Mouse (Mus musculus) gastrocnemius, adult 18-20 months (tissue): ENCODE results near the gene 1700056E22Rik. TPM values are rescaled to one million over a fixed set of nuclear protein-coding genes. Genes with fewer than 3 reads are reported as not detected.

Experiments
- DNase-seq: peaks from one replicate; pipeline ENCODE4 v3.0.0; 2021; ENCODE audit warnings: low spot score
- long read RNA-seq, 2 experiments: library from polyadenylated mRNA; stranded (forward); transcript quantifications; one replicate each; pipeline ENCODE4 v2.0.0; 2021
- total RNA-seq, 2 experiments: library from RNA; stranded (reverse); gene quantifications; 2 replicates each; pipeline ENCODE4 v1.2.3; 2021

Gene 1700056E22Rik
- under 1 TPM; 0.43 to 0.73 TPM for total RNA-seq
- long read RNA-seq, experiment 1, partial matches to known transcripts: 0 of 1 reads
- long read RNA-seq, experiment 1, other reads (novel, unspliced or antisense): 1 of 1 reads
- long read RNA-seq, experiment 2: 0 reads

GRCm38 (mm10) chr1:184034011-184034557 is at the start of gene 1700056E22Rik:
1700056E22Rik (minus strand) TSS chr1:184034301.
- peak; percentile 98 for DNase-seq

- no peak for DNase-seq
Observed at GRCm38 (mm10) chr1:184083166-184083565, 49.1 kb upstream of the 1700056E22Rik start.

- peak; percentile 46 for DNase-seq
Observed at GRCm38 (mm10) chr1:184082661-184083060, 48.6 kb upstream of the 1700056E22Rik start.

GRCm38 (mm10) chr1:184079304-184079703 is 45.2 kb upstream of the 1700056E22Rik start:
- no peak for DNase-seq

- DNase-seq: no peak
Observed at GRCm38 (mm10) chr1:184076756-184077155, 42.7 kb upstream of the 1700056E22Rik start.

GRCm38 (mm10) chr1:184076065-184076464 is 42.0 kb upstream of the 1700056E22Rik start:
- no peak for DNase-seq

GRCm38 (mm10) chr1:184068971-184069370 is 34.9 kb upstream of the 1700056E22Rik start:
- DNase-seq: no peak

GRCm38 (mm10) chr1:184067704-184068558 is 33.8 kb upstream of the 1700056E22Rik start:
- DNase-seq: no peak

- DNase-seq: no peak
Observed at GRCm38 (mm10) chr1:184066460-184067287, 32.6 kb upstream of the 1700056E22Rik start.

GRCm38 (mm10) chr1:184065589-184066361 is 31.7 kb upstream of the 1700056E22Rik start:
- no peak for DNase-seq

- DNase-seq: peak; percentile 63
Observed at GRCm38 (mm10) chr1:184064306-184064705, 30.2 kb upstream of the 1700056E22Rik start.

GRCm38 (mm10) chr1:184061901-184062300 is 27.8 kb upstream of the 1700056E22Rik start:
- no peak for DNase-seq

GRCm38 (mm10) chr1:184060828-184061734 is 27.0 kb upstream of the 1700056E22Rik start:
- no peak for DNase-seq

- DNase-seq: no peak
Observed at GRCm38 (mm10) chr1:184060381-184060780, 26.3 kb upstream of the 1700056E22Rik start.

- DNase-seq: no peak
Observed at GRCm38 (mm10) chr1:184059814-184060213, 25.7 kb upstream of the 1700056E22Rik start.

- DNase-seq: no peak
Observed at GRCm38 (mm10) chr1:184058206-184058605, 24.1 kb upstream of the 1700056E22Rik start.

- DNase-seq: no peak
Observed at GRCm38 (mm10) chr1:184054176-184054575, 20.1 kb upstream of the 1700056E22Rik start.

GRCm38 (mm10) chr1:184053711-184054110 is 19.6 kb upstream of the 1700056E22Rik start:
- no peak for DNase-seq

- no peak for DNase-seq
Observed at GRCm38 (mm10) chr1:184053141-184053540, 19.0 kb upstream of the 1700056E22Rik start.

- DNase-seq: no peak
Observed at GRCm38 (mm10) chr1:184052331-184052730, 18.2 kb upstream of the 1700056E22Rik start.
